Mouse (Mus musculus): ENCODE results near the gene Poglut1.

Gene Poglut1

DNA sequence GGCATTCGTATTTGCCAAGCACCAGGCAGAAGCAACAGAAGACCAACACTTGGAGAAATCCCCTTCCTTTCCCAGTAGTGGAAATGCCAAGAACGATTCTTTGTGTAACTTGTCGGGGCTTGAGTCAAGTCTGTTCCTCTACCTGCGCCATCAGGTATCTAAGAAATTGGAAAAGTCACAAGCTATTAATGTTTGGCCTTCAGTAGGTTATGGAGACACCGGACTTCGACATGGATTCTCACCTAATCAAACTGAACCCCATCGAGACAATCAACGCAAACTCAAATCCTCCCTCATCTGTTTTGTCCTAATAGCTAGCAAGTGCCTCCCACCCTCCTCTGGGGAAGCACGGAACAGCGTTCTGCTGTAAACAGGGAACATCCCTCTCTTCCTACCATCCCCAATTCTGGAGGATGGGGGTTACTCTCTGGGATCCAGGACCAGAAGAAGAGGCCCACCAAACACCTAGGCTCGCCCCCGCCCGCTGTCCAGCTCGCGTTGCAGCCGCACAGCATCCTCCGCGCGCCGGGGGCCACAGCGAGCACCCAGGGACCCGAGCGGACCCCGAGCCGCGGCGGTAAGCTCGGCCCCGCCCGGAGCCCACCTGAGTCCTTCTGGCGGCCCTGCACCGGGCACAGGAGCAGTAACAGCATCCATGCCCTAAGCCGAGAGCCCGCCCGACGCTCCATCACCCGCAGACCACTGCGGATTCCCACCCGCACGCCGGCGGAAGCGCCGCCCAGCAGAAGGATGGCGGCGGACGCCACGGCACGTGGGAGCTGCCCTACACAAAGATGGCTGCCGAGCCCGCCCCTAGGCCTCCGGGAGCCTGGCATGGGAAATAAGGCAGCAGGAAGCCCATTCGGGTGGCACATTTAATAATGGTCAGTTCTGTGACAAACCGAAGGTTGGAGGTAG is at the start of gene Poglut1:
Gene Poglut1 (minus strand): TSS at position 780 of the 918 bp plus-strand sequence.
- peak; percentile 79 for DNase-seq (ENCODE audit: low read depth, low spot score)

DNA sequence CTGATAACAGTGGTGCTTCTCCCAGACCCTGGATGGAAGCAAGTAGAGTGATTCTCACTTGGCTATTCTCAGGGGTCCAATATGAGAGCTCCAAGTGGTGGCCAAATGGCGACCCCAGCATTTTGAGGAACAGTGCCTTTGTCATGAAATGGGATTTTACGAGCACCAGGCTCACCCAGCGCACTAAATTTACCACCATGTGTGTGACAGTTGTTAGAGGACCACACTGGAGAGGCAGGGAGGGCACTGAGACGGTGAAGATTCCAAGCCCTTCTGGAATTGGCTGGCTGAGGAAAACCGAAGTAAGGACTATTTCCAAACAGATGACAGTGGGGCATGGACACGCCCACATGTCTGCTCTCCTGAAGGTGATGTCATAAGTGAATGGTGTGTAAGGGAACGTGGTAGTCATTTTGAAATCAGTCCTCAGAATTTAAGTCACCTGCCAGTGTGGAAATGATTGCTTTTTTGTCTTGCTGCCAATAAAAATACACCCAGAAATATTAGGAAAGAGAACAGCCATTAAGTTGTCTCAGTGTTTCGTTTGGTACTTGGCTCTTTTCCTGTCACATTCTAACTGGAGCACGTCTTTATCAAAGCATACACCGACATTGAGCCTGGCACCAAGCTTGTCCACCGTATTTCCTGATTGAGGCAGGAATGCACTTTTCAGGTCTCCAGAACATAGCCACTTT is 49.1 kb upstream of the Poglut1 start:
- DNase-seq (ENCODE audit: low read depth, low spot score): no peak

DNA sequence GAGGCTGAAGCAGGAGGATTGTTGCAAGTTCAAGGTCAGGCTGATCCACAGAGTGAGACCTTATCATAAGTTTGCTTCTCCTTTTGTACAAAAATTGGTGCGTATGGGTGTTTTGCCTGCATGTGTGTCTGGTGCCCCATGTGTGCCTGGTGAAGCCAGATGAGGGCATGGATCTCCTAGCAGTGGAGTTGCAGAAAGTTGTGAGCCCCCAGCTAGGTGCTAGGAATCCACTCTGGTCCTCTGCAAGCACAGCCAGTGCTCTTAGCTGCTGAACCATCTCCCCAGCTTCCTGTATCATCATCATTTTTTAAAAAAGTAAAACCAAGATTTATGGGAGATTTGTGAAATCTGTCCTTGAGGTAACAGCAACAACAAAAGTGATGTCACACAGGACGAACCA is 46.6 kb upstream of the Poglut1 start:
- no peak for DNase-seq (ENCODE audit: low read depth, low spot score)

- no peak for DNase-seq (ENCODE audit: low read depth, low spot score)
These were observed 46.0 kb upstream of the Poglut1 start for GRCm38 (mm10) chr16:38596099-38596498.

- DNase-seq (ENCODE audit: low read depth, low spot score): no peak
These were observed 44.4 kb upstream of the Poglut1 start for GRCm38 (mm10) chr16:38594435-38594834.

GRCm38 (mm10) chr16:38592946-38593345 is 42.9 kb upstream of the Poglut1 start:
- DNase-seq (ENCODE audit: low read depth, low spot score): no peak

DNA sequence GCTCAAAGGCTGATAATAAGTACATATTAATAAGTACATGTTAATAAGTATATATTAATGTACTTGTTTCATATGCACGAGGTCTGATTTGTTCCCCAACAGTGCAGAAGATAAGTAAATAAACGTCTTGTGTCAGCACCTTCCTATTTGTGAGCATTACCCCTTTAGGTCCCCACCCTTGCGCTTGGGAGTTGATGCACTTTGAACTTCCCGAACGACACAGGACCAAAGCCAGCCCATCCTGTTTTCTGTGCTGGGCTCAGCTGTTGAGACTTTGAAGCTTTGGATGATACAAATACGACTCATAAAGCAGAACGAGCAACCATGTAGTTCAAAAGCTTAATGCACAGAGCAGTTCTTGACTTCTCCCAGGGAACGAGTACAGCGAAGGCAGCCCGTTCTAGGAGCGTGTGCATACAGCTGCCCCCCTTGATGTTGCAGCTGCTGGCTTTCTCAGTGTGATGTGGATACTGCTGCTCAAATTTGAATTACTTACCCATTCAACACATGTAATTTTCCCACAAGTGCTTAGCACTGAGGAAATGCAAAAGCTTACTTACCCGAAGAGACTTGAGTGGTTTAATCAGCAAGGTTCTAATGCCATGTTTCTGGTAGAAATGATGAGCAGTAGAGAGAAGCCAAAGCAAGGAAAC is 42.1 kb upstream of the Poglut1 start:
- no peak for DNase-seq (ENCODE audit: low read depth, low spot score)

GRCm38 (mm10) chr16:38591506-38591905 is 41.4 kb upstream of the Poglut1 start:
- DNase-seq (ENCODE audit: low read depth, low spot score): no peak

- DNase-seq (ENCODE audit: low read depth, low spot score): no peak
These were observed 37.5 kb upstream of the Poglut1 start for GRCm38 (mm10) chr16:38587572-38587971.

GRCm38 (mm10) chr16:38587163-38587562 is 37.1 kb upstream of the Poglut1 start:
- DNase-seq (ENCODE audit: low read depth, low spot score): no peak

DNA sequence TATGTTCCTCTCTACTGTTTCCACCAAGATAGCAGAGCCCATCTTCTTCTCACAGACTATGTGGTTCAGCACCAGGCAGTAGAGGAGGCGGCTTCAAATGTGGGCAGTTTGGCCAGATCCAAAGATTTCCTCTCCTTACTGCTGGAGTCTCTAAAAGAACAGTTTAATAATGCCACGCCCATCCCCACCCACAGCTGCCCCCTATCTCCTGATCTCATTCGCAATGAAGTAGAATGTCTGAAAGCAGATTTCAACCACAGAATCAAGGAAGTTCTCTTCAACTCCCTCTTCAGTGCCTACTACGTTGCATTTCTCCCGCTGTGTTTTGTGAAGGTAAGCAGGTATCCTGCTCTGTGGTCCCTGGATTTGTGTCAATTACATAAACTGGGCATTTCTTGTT is 35.1 kb upstream of the Poglut1 start:
- peak; percentile 11 for DNase-seq (ENCODE audit: low read depth, low spot score)

- DNase-seq (ENCODE audit: low read depth, low spot score): no peak
These were observed 34.7 kb upstream of the Poglut1 start for GRCm38 (mm10) chr16:38584761-38585160.

DNA sequence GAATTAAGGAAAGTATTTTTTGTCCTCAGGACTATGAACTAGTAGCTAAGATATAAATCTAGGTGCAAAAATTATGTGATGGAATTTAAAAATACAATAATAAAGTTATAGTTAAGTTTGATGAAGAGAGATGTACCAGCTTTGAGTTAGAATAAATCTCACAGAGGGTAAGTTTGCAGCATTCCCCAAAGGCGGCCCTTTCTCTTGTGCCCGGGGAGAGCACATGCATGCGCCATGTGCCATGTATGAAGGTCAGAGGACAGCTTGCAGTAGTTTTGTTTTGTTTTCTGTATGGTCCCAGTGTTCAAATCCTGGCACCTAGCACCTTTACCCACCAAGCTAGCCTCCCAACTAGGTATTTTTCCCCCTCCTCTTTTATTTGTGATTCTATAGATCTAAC is 21.4 kb upstream of the Poglut1 start:
- DNase-seq (ENCODE audit: low read depth, low spot score): no peak

GRCm38 (mm10) chr16:38568192-38568591 is 18.1 kb upstream of the Poglut1 start:
- no peak for DNase-seq (ENCODE audit: low read depth, low spot score)

DNA sequence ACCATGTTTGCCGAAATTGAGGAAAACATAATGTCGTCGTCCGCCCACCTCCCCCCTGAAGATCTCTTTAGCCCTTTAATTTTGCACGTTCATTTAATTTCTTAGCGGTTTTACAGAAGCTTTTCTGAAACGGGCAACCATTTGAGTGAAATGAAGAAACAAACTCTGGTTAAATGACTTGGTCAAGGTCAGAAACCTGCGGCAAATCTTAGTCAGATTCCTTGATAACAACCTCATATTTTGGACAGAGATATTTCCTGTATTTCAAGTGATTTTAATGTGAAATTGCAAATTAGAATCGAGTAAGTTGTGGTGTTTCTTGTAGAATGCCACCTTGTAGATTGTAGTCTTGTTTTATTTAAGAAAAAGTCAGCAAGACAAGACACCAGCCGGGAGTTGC is 13.5 kb upstream of the Poglut1 start:
- DNase-seq (ENCODE audit: low read depth, low spot score): no peak

DNA sequence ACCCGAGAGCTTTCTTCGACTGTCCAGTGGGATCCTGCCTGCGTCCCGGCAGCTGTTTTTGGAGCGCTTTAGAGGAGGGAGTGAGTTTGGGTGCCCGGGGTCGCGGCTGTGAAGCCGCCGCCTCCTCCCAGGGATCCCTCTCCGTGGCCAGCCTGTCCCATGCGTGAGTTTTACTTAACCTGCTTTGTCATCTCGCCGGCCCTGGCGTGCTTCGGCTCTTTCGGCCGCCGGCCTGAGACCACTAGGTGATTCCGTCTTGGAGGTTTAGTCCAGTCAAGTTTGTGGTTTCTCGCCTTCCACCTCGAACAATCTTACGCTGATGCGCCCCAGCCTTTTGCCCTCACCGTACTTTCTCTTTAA is 12.9 kb upstream of the Poglut1 start:
- DNase-seq (ENCODE audit: low read depth, low spot score): no peak

DNA sequence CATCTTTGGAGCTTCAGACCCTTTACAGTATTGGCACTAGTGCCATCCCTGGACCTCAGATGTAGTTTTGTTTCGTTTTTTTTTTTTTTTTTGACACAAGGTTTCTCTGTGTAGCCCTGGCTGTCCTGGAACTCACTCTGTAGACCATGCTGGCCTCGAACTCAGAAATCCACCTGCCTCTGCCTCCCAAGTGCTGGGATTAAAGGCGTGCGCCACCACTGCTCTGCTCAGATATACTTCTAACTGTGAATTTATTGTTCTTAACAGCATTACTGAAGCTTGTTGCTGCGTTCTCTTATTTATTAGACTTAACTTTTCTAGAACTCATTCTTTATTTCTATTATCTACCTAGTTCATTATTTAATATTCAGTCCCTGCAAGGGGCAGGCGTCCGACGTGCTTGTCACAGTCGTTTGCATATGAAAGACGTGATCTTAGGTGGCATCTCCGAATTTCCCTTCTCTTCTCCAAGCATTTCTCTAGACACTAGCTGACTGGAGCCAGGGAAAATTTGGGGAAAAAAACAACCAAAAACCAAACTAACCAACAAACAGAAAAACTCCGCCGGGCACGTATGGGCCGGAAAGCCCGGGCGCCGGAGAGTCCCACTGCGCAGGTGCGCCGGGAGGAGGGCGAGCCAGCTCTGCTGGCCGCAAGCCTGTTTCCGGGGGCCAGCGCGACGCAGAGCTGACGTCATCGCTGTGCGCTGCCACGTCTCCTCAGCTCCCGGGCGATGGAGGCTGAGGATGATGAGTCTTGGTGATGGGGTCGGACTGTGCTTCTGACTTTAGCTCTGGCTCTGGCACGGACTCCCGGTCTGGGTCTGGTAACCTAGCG is 12.3 kb upstream of the Poglut1 start:
- peak; percentile 96 for DNase-seq (ENCODE audit: low read depth, low spot score)

- no peak for DNase-seq (ENCODE audit: low read depth, low spot score)
These were observed 8.2 kb upstream of the Poglut1 start, which contains the start of gene Tmem39a for GRCm38 (mm10) chr16:38558221-38558748. Gene Tmem39a (plus strand): TSS chr16:38558698.

- no peak for DNase-seq (ENCODE audit: low read depth, low spot score)
These were observed 5.9 kb upstream of the Poglut1 start for GRCm38 (mm10) chr16:38555988-38556387.

DNA sequence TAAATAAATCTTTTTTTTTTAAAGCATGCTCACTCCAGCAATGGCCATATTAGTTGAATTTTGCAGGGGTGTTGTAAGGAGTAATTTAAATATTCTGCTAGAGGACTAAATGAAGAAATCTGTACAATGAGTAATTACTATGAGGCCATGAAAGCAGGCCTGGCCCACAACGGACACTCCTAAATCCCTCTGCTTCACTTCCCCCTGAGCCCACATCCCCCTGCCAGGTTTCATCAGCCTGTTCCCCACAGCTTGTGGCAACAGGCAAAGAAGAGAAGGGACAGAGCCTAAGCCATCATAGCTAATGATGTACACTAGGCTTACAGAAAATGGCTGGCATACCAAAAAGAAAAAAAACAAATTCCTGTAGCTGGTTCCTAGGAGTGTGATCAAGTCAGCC is 2.1 kb downstream of the Poglut1 start:
- no peak for DNase-seq (ENCODE audit: low read depth, low spot score)

GRCm38 (mm10) chr16:38538716-38539380 is 11.2 kb downstream of the Poglut1 start:
- DNase-seq (ENCODE audit: low read depth, low spot score): no peak

All from CD4-positive helper T cell, adult 2 months (primary cell).